Mouse (Mus musculus) layer of hippocampus, adult 8-10 months (tissue): ENCODE results near the gene Rasgrf2. TPM values are rescaled to one million over a fixed set of nuclear protein-coding genes. Genes with fewer than 3 reads are reported as not detected.

Experiments
- DNase-seq, 2 experiments: peaks; one replicate each; pipeline ENCODE4 v3.0.0; 2022; ENCODE audit warnings: low spot score in 2 of 2
- total RNA-seq, 4 experiments: library from RNA; stranded (reverse); gene quantifications; 2 replicates each; pipeline ENCODE4 v1.2.4; 2022

Gene Rasgrf2
- total RNA-seq, 4 experiments from 2014 or later, result 114 to 117 (median 115) TPM

DNA sequence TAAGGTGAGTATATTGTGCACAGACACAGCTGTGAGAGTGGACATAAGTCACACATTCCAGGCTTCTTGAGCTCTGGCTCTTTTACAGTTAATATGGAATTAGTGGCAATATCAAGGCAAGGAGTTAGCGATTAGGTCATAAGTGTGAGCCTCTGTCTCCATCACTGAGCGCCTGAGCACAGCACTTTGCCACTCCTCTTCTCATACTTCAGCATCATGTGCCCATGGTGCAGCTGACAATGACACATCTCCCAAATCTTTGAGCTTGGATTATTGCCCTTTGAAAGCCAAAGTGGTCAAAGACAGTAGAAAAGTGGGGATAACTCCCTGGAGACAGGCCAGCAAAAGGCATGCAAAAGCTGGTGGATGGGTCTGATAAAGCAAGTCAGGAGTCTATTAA, 175.8 kb downstream of the Rasgrf2 start:
- no peak for DNase-seq

- peak in 1 of 2 experiments; percentile 30 for DNase-seq
Measured at GRCm38 (mm10) chr13:91955175-91955574, 176.3 kb downstream of the Rasgrf2 start.

- DNase-seq, result no peak
Measured at GRCm38 (mm10) chr13:91940113-91940512, 191.3 kb downstream of the Rasgrf2 start.

GRCm38 (mm10) chr13:91938826-91939225, 192.6 kb downstream of the Rasgrf2 start:
- no peak for DNase-seq

DNA sequence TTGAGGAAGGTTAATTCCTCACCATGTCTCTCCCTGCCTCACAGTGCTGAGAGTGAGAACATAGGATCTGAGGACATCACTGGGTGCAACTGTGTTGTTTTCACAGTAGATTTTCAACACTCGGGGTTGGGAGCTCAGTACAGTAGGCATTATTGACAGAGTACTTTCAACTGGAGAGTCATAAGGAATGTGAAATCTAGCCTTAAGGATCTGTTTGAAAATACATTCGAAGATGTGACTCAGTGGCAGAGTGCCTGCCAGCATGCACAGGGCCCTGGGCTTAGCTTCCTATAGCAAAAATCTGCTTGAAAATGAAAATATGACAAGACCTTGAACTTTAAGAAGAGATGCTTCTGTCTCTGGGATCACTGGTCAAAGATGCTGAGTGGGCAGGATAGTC, 194.2 kb downstream of the Rasgrf2 start:
- DNase-seq, result no peak

DNA sequence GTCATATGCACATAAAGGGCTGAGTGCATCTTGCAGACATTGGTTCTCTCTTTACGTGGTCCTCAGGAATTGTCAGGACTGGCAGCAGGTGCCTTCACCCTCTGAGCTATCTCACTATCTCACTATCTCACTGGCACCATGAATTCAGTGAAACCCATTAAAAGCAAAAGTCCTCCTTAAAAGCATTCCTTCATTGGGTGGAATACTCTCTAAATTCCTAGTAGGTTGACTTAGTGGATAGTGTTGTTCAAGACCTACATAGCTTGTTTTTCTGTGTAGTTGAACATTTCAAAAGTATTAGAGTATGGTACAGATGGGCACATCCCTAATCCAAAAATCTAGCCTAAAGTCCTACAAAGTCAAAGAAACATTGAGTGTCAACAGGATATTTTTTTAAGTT, 199.3 kb downstream of the Rasgrf2 start:
- DNase-seq, result no peak

GRCm38 (mm10) chr13:91929943-91930726, 201.3 kb downstream of the Rasgrf2 start:
- DNase-seq, result no peak

- DNase-seq, result no peak
Measured at GRCm38 (mm10) chr13:91928605-91929389, 202.7 kb downstream of the Rasgrf2 start.

GRCm38 (mm10) chr13:91921010-91921409, 210.4 kb downstream of the Rasgrf2 start:
- DNase-seq, result no peak

- DNase-seq, result no peak
Measured at GRCm38 (mm10) chr13:91918764-91919163, 212.7 kb downstream of the Rasgrf2 start.

GRCm38 (mm10) chr13:91917835-91918234, 213.6 kb downstream of the Rasgrf2 start:
- DNase-seq, result no peak

DNA sequence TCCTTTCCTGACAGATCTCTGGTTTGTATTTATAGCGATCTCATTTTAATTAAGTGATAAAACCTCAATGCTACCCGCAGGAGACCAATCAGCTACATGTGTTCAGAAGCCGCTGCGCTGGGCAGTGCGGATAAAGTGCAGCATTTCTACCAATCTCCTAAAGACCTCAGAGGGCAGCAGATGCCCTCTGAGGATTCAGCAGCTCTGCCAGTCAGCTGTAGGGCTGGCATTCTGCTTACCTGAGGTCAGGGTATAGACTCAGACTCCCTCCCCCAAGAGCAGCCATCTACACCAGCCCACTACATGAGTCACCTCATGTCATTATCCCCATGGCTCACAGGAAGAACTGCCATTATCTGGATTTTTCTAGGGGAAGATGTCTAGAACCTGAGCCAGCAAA, 215.1 kb downstream of the Rasgrf2 start:
- DNase-seq, result no peak

GRCm38 (mm10) chr13:91915582-91916239, 215.7 kb downstream of the Rasgrf2 start:
- DNase-seq, result peak; percentile 61 to 65

- DNase-seq, result no peak
Measured at GRCm38 (mm10) chr13:91915192-91915581, 216.3 kb downstream of the Rasgrf2 start.

GRCm38 (mm10) chr13:91911652-91912051, 219.8 kb downstream of the Rasgrf2 start:
- no peak for DNase-seq

- no peak for DNase-seq
Measured at GRCm38 (mm10) chr13:91911211-91911610, 220.2 kb downstream of the Rasgrf2 start.

GRCm38 (mm10) chr13:91908202-91908980, 223.1 kb downstream of the Rasgrf2 start:
- DNase-seq, result peak; percentile 70 to 83

DNA sequence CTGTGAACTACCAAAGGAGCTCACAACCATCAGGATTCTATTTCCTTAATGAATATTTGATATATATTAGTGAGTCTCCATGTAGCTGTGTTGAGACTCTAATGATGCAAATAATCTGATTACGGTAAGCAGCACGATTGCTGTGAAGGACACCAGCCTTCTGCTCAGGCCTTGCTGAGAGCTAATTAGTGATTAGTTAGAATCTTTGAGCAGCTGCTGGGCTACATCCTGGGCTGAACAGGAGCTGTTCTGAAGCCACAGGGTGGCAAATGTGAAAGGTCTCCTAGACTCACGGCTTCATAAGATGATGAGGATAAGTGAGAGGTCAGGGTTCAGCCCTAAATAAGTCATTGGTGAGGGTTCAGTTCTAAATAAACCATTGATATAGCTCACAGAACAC, 225.1 kb downstream of the Rasgrf2 start:
- DNase-seq, result no peak

DNA sequence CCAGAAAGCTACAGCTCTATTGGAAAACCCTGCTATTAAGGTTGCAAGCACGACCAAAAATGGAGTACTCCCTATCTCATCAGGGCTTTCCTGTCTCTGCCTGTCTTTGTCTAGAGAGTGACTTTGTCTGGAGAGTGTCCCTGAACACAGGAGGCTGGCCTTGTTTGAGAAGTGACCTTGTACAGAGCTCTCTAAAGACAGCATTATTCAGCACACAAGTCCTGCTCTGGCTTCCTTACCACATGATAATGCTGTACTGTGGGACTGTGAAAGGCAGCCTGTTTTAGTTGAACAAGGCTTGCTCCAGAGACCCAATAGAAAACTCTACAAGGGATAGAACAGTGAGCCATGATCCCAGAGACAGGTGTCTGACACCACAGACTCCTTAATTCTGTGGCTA, 235.0 kb downstream of the Rasgrf2 start:
- DNase-seq, result no peak

DNA sequence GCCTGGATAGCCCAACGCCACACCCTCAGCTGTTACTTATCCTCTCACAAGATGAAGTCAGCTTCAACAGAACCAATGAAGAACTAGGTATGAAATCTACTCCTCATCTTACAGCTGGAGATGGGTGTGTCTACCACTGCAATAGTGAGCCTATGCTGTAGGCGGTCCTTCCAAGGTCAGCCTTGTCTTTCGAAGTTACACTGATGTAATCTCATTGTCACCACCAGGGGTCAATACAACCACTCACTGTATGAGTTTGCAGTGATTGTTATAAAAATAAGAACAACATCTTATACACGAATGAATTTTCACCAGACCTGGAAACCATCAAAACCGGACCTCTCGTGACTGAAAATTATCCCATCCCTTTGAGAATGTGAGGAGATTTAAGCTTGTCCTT, 238.3 kb downstream of the Rasgrf2 start:
- no peak for DNase-seq

DNA sequence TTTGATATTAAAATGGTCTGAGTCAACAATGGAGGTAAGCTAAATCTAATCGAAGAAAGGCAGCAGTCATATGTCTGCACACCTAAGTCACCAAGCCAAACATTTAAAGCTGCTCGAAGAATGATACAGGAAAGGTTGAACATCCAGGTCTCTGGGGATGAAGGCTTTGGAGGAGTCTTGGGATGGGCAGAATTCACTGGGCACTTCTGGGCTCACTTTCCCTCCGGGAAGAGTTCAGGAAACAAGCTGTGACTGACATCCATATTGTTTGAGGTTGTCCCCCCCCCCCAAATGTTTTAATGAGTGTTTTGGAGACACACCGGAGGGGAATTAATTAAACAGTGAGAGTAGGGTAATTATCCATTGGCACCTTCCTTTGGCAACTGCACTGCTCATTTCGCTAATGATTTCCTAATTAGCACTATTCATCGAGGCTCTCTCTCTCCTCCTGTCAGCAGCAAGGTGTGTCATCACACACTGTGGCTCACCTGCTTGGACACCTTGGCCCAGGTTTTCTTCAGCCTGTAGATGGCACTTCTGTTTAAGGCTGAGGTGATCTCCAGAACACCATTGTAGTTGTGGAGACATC, 241.3 kb downstream of the Rasgrf2 start:
- no peak for DNase-seq
